Comparison of ENCODE assay signal across 9 mouse cellular contexts in the genomic region with DNA sequence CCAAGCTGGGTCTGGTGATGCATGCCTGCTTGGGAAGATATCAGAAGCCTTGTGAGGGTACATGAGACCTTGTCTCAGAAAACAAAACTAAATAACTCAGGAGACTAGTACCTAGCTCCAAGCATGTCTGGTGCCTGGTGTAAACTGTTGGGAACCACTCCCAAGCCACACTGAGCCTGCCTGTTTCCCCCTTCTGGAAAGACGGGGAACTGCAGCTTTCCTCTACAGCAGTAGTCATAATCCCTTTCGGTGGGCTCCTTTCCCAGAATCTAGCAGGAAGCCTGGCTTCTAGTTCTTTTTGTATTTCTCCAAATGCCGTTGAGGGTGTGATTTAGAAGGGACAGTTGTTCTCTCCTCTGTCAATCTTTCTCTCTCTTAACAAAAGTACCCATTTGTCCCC. TPM values are rescaled to one million over a fixed set of nuclear protein-coding genes. Genes with fewer than 3 reads are reported as not detected.
DNase-seq lines count a peak whose midpoint lies in the region; ATAC-seq and TF ChIP-seq lines count a peak whose summit lies in the region.
"Had no signal": no experiment of that assay in that cellular context is flagged by ENCODE, and none has a peak within 500 bp of the region (broad histone marks: within the 10 kb centered on the region; RNA-seq: fewer than 3 reads in every experiment).

No protein-coding gene starts in this region.

- no peaks in the 10 kb centered on the region; the same call in 1 of the 2 replicates for H3K4me1 ChIP-seq in heart, postnatal 0 days (ENCODE audit: control insufficient read depth, insufficient read depth)
- peaks cover 5% of the 10 kb centered on the region; the same call in 1 of the 2 replicates for H3K4me1 ChIP-seq in heart, embryonic 11.5 days (ENCODE audit: control insufficient read depth, insufficient read depth, low read length)

- TF ChIP-seq CTCF in heart, postnatal 0 days (IDR thresholded peaks at IDR 0.05; ENCODE audit: low read depth): peak; percentile 87

- no peak overlapping the region for H3K4me3 ChIP-seq in heart, postnatal 0 days (ENCODE audit: low read depth, low read length)
- no peak overlapping the region for H3K4me3 ChIP-seq in heart, embryonic 11.5 days (ENCODE audit: low read depth, low read length)

- ATAC-seq in heart, postnatal 0 days (ENCODE audit: insufficient read depth, low read depth): no peak
- no peak for ATAC-seq in heart, embryonic 11.5 days (replicated peaks; ENCODE audit: insufficient number of reproducible peaks, low FRiP score, low TSS enrichment)
- ATAC-seq in granulocyte monocyte progenitor cell, adult 5-6 weeks (replicated peaks; ENCODE audit: poor library complexity, severe bottlenecking): peak; percentile 49; the same call in 1 of the 2 replicates

- TF ChIP-seq EP300 in heart, postnatal 0 days (IDR thresholded peaks at IDR 0.05; ENCODE audit: low read depth): no peak

- no peak overlapping the region for H3K9ac ChIP-seq in heart, postnatal 0 days (replicated peaks; ENCODE audit: low read depth, low read length)
- H3K9ac ChIP-seq in heart, embryonic 11.5 days (ENCODE audit: low read depth, low read length): no peak overlapping the region

- no peaks in the 10 kb centered on the region for H3K9me3 ChIP-seq in heart, postnatal 0 days (replicated peaks; ENCODE audit: control insufficient read depth, low read length)
- no peaks in the 10 kb centered on the region for H3K9me3 ChIP-seq in heart, embryonic 11.5 days (replicated peaks; ENCODE audit: control insufficient read depth, low read length)

- H3K27me3 ChIP-seq in heart, postnatal 0 days (ENCODE audit: control insufficient read depth, insufficient read depth, low read length): peaks cover 50% of the 10 kb centered on the region
- peaks cover 27% of the 10 kb centered on the region for H3K27me3 ChIP-seq in heart, embryonic 11.5 days (ENCODE audit: control insufficient read depth, insufficient read depth, low read length)

- H3K27ac ChIP-seq in heart, postnatal 0 days (ENCODE audit: low read depth): no peak overlapping the region
- H3K27ac ChIP-seq in heart, embryonic 11.5 days (ENCODE audit: low read depth, low read length): no peak overlapping the region

- H3K4me2 ChIP-seq in heart, postnatal 0 days (ENCODE audit: low read depth, low read length): no peak overlapping the region
- H3K4me2 ChIP-seq in heart, embryonic 11.5 days: no peak overlapping the region

- no peak for DNase-seq in heart, postnatal 0 days (ENCODE audit: low spot score)
- DNase-seq in spleen, postnatal 10 days (ENCODE audit: low spot score in 2 of 2): peak; percentile 23 to 71
- DNase-seq in spleen, postnatal 14 days (ENCODE audit: low spot score in 2 of 2): no peak
- DNase-seq in cerebellum, adult 18-20 months: peak; percentile 49 to 53
- DNase-seq in lung, postnatal 10 days: peak; percentile 84
- peak; percentile 42 for DNase-seq in testis, postnatal 14 days (ENCODE audit: low spot score)

- H3K36me3 ChIP-seq in heart, postnatal 0 days (replicated peaks; ENCODE audit: control insufficient read depth, insufficient read depth, low read length): no peaks in the 10 kb centered on the region
- no peaks in the 10 kb centered on the region for H3K36me3 ChIP-seq in heart, embryonic 11.5 days (ENCODE audit: control insufficient read depth, insufficient read depth, low read length)

- WGBS in heart, postnatal 0 days: 18% methylated on average over 3 of the region's 3 CpGs
- WGBS in heart, embryonic 11.5 days (ENCODE audit: insufficient replicate concordance): 23% methylated on average over 3 of the region's 3 CpGs

RNA-seq across cellular contexts. Expression of a gene that starts 2.6 kb away (rescaled TPM):
- not detected in 2 replicates for total RNA-seq in heart, postnatal 0 days (2014; rRNA removed; ENCODE audit: low replicate concordance)
- not detected in 2 replicates for polyA plus RNA-seq in heart, postnatal 0 days (2015; fragmentation: Nextera tagmentation; extraction: Ambion mirVana)
- polyA plus RNA-seq in heart, embryonic 11.5 days (2014; fragmentation: Nextera tagmentation; extraction: Ambion mirVana): 0.69 and 2.1 TPM in 2 replicates
- not detected in 2 replicates for total RNA-seq in granulocyte monocyte progenitor cell, adult 5-6 weeks (2014; fragmentation: Nextera tagmentation)
- not detected in 2 replicates for total RNA-seq in granulocyte monocyte progenitor cell, adult 5-6 weeks (2017)
- total RNA-seq: layer of hippocampus, adult 18-20 months had no signal

RNA-seq across cellular contexts. Expression of a gene that starts 23.9 kb away (rescaled TPM):
- 85.6 and 94.5 TPM in 2 replicates for total RNA-seq in heart, postnatal 0 days (2014; rRNA removed; ENCODE audit: low replicate concordance)
- polyA plus RNA-seq in heart, postnatal 0 days (2015; fragmentation: Nextera tagmentation; extraction: Ambion mirVana): 929 and 949 TPM in 2 replicates
- polyA plus RNA-seq in heart, embryonic 11.5 days (2014; fragmentation: Nextera tagmentation; extraction: Ambion mirVana): 283 and 296 TPM in 2 replicates
- 79.9 and 109 TPM in 2 replicates for total RNA-seq in granulocyte monocyte progenitor cell, adult 5-6 weeks (2014; fragmentation: Nextera tagmentation)
- 67.4 and 84.7 TPM in 2 replicates for total RNA-seq in granulocyte monocyte progenitor cell, adult 5-6 weeks (2017)

Comparison
In these comparisons a context has a peak if more than half of its experiments do, and no peak if none do; other contexts are left out.
1. DNase-seq: peak in spleen, postnatal 10 days (2 of 2), cerebellum, adult 18-20 months (2 of 2), lung, postnatal 10 days (single experiment) and testis, postnatal 14 days (single experiment); none in heart, postnatal 0 days (single experiment) and spleen, postnatal 14 days (0 of 2).